Mouse (Mus musculus) urinary bladder, adult 18-20 months (tissue): Measurements from ENCODE around the gene Gm9774.

Source experiments
- DNase-seq, 2 experiments: peaks; one replicate each; pipeline ENCODE4 v3.0.0; 2022; ENCODE audit warnings: low spot score in 2 of 2, mixed read lengths in 2 of 2

Gm9774 gene

DNA sequence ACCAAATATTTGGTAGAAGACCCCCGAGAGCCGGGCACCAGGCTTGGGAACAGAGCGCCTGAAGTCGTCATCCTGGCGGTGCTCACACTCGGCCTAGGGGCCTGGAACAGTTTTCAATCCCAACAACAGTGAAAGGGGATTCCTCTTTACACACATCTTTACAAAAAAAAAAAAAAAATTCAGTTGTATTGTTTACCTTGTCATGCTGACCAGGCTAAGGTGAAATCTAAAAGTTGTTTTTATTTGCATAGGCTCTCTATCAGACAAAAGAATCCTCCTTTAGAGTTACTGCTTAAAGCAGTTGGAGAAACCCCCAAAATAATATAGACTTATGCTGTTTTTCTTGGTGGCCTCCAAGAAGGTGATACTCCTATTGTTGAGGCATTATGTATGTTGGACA lies at the start of gene Gm9774:
TSS of gene Gm9774 (minus strand) at position 101 of the 400 bp plus-strand sequence.
- no peak for DNase-seq

DNA sequence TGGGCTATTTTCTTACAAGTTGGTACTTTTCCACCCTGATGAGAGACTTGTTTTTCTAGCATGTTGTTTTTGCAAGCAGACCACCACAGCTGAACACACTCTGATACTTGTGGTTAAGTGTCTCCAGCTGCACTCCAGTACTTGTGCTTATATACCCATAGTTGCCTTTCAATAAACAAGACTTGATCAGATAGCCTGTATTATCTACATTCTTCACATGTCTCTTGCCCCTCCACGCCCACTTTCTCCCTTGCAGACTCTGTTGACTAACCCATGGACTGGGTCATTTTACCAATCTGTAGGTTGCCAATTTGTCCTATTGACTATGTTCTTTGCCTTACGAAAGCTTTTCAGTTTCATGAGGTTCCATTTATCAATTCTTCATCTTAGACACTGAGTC lies 40.9 kb upstream of the Gm9774 start:
- no peak for DNase-seq

DNA sequence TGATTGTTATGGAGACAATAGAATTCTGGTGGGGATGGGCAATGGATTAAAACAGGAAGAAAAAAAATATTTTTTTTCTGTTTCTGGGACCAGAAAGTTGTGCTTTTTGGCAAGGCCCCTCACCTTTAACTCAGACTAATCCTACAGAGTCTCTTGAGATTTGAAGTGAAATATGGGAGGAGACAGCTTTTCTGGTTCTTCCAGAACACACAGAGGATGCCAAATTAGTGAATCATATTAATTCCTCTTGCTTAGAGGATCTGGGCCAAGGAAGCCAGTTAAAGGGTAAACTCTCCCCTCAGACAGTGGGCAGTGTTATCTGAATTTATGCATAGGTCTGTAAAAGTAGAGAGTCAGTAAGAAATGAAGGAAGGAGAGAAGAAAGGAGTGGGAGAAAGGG lies 38.2 kb upstream of the Gm9774 start:
- no peak for DNase-seq

GRCm38 (mm10) chr3:92466576-92466975 lies 37.4 kb upstream of the Gm9774 start:
- no peak for DNase-seq

GRCm38 (mm10) chr3:92458620-92459019 lies 29.4 kb upstream of the Gm9774 start, which contains the start of gene Sprr3:
Gene Sprr3 (minus strand): TSS chr3:92458720.
- no peak for DNase-seq

GRCm38 (mm10) chr3:92455151-92455550 lies 25.9 kb upstream of the Gm9774 start:
- DNase-seq = no peak

- no peak for DNase-seq
These were observed 11.0 kb upstream of the Gm9774 start for GRCm38 (mm10) chr3:92440177-92440576.

GRCm38 (mm10) chr3:92438689-92439088 lies 9.5 kb upstream of the Gm9774 start, which contains the start of gene Sprr1b:
Gene Sprr1b (minus strand): TSS chr3:92438789.
- DNase-seq = no peak

DNA sequence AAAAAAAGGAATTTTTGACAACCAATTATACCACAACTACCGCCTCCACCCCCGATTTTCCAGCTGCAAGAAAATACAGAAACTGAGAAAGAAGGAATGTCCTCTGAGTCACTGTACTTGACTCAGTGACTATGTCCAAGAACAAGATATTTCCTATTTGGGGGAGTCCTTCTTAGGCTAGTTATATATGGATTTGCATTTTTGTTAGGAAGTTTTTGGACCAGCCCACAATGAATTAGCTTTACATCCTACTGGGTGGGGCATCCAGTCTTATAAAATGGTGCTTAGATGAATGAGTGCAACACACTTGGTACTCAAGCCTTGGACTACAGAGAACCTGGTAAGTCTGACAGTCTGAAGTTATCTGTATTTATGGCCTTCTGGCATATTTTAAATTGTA lies 3.1 kb upstream of the Gm9774 start, which contains the start of gene Sprr2k:
TSS of gene Sprr2k (plus strand) at position 301 of the 400 bp plus-strand sequence.
- no peak for DNase-seq

GRCm38 (mm10) chr3:92417782-92418181 lies 11.4 kb downstream of the Gm9774 start, which contains the start of gene Sprr2j-ps:
Gene Sprr2j-ps (plus strand): TSS chr3:92418082.
- no peak for DNase-seq

GRCm38 (mm10) chr3:92407691-92408090 lies 21.5 kb downstream of the Gm9774 start, which contains the start of gene Sprr2i:
Gene Sprr2i (plus strand): TSS chr3:92407991.
- DNase-seq = no peak

DNA sequence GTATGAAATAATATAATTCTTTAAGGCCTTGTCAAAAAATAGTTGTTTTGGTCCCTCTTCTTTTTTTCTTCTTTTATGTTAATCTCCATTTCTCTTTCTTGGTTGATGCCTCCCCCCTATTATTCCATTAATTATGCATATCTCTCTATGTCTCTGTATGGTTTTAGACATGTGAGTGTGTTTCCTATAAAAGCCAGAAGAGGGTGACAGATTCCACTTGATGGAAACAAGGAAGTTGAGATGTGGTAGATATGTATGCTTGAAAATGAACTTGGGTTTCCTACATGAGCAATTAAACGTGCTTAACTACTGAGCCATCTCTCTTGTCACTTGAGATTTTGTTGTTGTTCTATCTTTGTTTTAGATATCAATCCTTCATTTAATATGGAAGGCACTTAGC lies 34.9 kb downstream of the Gm9774 start:
- no peak for DNase-seq

GRCm38 (mm10) chr3:92385385-92385784 lies 43.8 kb downstream of the Gm9774 start, which contains the start of gene Sprr2h:
Gene Sprr2h (plus strand): TSS chr3:92385685.
- no peak for DNase-seq
